Mouse (Mus musculus) monocyte, adult 5-6 weeks (primary cell): ENCODE data around the gene Rmdn2. TPM values are rescaled to one million over a fixed set of nuclear protein-coding genes. Genes with fewer than 3 reads are reported as not detected.

Experiments
- ATAC-seq: fragments of 153-309, 156-312 bp; replicated peaks from 2 replicates; pipeline ENCODE4 v1.8.0; 2017; ENCODE audit warnings: mild to moderate bottlenecking; ENCODE audit not compliant: low TSS enrichment, insufficient number of reproducible peaks, severe bottlenecking, poor library complexity, low FRiP score
- total RNA-seq: library from RNA; stranded (forward); fragments of 200-1000, 200-491, 200-594 nt; gene quantifications from 3 replicates; pipeline ENCODE4 v1.2.3, GENCODE M21; 2017

Rmdn2 gene
- total RNA-seq, 1 experiment from 2014 or later, result 15.0 TPM

DNA sequence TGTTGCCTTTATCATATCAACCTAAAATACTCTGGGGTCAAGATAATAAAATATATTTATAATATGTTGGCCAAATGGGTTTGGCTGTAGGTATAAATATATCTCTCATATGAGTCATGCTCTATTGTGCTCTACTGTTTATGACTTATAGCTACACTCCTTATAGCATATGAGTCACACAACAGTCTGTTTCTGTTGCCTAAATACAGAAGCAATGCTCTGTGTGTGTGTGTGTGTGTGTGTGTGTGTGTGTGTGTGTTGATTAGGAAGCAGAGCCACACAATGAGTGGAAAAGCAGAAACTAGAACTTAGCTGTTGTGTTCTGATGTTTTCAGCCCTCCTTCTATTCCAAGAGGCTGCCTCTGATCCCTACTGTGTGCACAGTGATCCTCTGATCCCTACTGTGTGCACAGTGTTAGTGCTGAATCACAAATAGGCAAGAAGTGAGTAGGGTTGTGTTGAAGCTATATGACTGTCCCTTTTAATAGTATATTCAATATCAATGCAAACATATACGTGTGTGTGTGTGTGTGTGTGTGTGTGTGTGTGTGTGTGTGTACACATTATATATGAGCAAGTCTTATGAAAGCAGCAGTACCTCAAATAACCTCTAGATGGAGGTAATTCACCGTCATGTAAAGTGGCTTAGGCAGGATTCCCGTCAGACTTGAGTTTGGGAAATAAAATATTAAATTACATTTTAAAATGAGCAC is 51.9 kb downstream of the Rmdn2 start:
- no peak for ATAC-seq

DNA sequence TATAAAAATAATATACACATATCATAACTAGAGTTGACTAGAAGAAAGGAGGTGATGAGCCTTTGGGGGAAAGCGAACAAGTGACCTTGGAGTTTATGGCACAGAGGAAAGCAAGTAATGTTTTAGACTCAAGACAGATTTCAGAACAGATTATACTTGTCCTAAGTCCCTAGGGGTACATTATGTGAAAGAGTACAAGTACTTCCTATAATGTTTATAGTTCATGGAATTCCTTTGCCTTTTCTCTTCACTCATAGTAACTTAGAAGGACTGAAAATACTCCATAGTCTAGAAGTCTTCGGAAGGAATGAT is 52.4 kb downstream of the Rmdn2 start:
- no peak for ATAC-seq

DNA sequence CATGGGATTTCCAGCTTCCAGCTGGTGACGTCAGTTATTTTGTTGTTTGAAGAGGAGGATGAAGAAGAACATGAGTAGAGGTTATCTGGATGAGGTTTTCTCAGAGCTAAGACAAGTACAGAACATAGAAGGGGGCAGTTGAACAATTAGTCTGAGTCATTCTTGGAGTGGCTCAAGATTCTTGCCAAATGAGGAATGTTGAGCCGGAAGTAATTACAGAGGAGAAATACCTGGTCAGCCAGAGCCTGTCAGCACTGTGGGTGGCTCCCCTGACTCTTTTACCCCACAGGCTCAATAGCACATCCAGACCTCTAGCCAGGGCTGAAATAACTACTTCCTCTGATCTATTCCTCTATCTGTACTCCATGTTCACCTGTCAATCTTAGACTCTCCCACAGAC is 59.2 kb downstream of the Rmdn2 start:
- ATAC-seq, result no peak

DNA sequence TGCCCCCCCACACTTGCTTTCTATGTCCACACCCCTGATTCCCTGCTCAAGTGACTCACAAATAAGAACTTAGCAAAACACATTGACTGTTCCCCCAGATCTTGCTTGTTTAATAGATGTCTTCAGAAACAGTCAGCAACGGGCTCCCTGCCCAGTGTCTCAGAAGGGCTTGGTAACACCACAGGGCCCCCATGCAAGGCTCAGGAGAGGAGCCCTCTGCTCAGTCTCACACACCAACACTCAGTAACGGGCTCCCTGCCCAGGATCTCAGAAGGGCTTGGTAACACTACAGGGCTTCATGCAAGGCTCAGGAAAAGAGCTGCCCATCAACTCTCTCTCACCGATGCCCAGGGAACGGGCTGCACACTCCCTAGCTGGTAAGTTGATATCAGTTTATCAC is 83.4 kb downstream of the Rmdn2 start:
- no peak for ATAC-seq

DNA sequence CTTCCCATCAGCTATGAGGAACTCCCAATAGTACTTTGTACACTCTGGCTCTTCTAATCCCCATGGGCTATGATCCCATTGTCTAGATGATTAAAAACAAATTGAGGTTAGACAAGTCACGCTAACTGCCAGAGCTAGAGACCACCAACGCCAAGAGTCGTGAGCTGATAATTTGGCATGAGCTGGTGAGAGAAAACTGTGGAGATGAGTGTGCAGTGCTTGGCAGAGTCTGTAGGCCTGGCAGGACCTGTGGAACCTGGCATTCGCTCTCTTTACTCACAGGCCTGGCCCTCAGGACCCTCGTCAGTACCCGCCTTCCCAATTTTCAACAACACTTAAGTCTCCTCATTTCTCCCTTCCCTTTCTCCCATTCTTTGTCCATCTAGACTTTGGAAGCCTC is 83.9 kb downstream of the Rmdn2 start:
- ATAC-seq, result no peak

DNA sequence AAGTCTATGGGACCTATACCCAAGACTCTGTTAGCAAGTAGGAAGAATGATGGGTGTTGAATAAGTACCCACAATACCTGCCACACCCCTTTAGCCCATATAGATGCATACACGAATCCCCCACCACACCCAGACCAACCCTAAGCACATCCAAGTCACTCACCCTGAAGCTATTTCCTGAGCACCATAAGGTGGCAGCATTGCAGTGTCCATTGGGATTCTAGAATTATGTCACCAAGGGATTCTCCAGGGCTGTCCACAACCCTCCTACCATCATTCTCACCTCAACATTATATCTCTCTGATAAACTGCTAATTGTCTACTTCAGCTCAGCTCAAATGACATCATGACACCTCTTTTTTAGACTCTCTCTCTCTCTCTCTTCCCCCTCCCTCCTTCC is 87.5 kb downstream of the Rmdn2 start:
- no peak for ATAC-seq

DNA sequence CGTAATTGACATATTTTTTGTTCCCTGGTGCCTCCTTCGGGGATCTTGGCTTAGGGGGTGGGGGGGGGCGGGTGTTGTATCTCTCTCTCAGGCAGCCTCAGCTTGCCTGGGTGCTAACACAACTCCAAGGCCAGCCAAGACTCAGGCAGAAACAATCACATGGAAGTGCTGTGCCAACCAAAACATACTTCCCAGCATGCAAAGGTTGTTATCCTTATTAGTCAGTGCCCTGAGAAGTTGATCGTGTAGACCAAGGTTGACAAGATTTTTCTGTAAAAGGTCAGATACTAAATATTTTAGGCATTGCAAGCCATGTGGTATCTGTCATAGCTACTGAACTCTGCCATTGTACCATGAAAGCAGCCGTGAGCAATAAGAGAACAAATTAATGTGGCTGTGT is 89.2 kb downstream of the Rmdn2 start:
- ATAC-seq, result no peak

DNA sequence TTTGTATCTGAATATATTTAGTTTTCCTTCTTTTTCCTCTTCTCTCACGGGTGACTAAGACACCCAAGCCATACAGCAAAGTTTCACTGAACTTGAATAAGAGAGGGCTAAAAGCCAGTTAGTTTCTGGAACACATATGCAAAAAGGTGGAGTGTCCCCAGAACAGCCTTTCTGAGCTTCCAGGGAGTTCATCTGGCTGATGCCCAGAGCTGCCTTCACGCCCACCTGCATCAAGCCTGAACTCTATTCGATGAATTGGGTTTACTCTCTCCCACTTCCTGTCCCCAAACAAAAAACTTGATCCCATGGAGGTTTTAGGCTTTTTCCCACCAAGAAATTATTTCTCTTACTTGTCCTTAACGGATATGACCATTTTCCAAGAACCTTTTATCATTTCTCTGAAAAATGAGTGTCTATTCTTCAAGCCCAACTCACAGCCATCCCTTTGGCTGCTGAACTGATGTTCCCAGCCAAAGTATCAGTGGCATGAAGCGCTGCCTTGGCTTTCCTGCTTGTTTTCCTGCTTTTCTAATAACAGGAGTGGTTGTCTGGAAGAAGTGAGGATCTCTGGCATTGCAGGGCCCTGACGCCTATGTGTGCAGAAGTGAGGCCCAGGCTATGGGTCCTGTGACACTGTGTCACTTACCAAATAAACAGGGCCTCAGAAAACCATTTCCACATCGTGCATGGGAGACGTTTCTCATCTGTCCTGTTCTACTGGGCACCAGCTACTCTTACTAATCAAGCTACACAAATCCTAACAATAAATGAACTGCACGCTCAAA is 94.2 kb downstream of the Rmdn2 start:
- no peak for ATAC-seq

DNA sequence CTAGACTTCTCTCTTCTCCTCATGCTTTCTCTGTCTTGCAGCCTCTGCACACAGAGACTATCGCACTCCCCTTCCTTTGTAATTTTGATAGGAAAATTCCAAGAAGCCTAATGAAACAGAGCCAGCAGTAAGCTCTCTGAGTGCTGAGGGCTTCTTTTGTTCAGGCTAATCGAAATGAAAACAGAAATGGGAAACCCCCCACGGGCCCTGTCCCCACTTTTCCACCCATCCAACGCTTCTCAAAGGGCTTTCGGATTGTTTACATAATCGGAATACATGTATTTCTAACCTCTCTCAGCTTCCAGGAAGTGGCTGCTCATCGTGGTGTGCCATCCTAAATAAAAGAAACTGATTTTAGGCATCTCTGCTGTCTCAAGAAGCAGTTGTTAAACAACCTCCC is 96.5 kb downstream of the Rmdn2 start:
- ATAC-seq, result no peak

DNA sequence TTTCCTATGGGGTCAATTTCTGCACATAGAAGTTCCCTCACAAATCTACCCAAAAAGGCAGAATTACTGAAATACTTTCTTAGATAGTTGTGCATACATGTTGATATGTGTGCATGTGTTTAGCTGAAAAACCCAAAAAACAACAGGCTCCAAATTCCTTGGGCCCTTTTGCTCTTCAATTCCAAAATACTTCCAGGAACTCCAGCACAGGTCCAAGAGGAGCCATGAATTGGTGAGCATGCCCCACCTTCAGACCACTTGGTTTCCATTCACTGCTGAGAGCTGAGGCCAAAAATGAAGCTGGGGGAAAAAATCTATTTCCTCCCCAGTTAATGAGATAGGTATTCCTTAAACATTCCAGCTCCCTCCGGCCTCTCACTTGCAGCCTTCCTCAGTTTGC is 98.1 kb downstream of the Rmdn2 start:
- ATAC-seq, result no peak

DNA sequence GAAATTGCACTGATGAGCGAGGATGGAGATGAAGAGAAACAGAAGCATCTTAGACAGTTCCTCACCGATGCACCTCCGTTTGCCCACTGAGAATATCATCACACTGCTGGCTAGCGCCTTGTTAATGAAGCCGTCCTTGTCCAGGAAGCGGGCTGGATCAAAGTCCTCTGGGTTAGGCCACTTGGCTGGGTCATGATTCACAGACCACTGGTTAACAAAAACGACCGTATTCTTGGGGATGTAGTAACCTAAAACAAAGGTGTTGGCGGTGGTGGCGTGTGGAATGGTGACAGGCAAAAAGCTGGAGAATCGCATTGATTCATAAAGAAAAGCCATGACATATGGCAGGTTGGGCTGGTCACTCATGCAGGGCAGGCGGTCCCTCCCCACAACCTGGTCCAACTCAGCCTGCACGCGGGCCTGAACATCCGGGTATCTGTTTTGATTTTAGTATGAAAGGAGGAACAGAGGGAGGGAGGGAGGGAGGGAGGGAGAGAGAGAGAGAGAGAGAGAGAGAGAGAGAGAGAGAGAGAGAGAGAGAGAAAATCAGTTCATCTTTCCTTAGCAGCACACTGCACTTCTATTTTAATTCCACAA is 98.7 kb downstream of the Rmdn2 start:
- ATAC-seq, result no peak

DNA sequence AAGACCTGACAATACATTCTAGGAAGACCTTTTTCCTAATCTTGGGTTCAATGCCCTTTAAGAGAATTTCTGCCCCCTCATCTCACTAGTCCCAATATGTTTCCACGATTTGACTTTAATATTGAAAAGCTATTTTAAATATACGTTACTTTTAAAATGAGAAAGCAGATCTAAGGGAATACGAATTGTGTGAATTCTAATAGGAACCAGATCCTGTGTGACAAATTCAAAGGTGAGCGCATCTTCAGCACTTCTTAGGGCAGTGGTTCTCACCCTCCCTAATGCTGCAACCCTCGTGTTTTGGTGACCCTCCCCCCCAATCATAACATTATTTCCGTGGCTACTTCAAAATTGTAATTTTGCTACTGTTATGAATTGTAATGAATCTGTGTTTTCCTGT is 100.3 kb downstream of the Rmdn2 start:
- no peak for ATAC-seq

DNA sequence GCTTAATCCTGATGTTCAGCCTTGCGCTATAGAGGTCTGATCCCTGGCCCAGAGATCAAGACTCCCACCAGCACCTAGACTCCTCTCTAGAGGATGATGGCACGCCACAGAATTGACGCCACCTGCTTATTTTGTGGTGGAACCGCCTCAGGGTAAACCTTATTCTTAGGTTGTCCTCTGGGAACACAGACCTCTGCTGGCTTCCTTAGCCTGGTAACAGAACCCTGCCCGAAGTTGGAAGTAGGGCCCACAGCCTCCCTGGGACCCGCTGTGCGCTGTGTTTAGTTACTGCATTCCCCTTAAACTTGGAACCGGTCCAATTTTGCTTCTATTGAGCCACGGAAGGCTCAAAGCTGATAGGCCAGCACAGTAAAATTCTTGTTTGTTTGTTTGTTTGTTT is 100.9 kb downstream of the Rmdn2 start:
- ATAC-seq, result no peak

DNA sequence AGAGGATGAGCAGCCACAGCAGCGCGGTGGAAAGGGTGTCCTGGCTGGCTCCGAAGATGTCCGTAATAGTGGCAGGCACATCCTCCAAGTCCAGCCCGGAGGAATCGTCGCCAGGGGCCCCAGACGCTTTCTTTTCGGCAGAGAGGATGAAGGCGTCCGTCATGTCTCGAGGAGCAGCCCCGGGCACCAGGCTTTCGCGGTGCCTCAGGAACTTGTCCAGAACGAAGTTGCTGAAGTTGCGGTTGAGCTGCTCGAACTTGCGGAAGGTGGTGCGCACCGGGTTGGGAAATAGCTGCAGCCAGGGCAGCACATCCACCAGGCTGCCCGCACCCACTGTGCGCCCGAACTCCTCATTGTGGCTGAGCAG is 101.6 kb downstream of the Rmdn2 start:
- ATAC-seq, result no peak

DNA sequence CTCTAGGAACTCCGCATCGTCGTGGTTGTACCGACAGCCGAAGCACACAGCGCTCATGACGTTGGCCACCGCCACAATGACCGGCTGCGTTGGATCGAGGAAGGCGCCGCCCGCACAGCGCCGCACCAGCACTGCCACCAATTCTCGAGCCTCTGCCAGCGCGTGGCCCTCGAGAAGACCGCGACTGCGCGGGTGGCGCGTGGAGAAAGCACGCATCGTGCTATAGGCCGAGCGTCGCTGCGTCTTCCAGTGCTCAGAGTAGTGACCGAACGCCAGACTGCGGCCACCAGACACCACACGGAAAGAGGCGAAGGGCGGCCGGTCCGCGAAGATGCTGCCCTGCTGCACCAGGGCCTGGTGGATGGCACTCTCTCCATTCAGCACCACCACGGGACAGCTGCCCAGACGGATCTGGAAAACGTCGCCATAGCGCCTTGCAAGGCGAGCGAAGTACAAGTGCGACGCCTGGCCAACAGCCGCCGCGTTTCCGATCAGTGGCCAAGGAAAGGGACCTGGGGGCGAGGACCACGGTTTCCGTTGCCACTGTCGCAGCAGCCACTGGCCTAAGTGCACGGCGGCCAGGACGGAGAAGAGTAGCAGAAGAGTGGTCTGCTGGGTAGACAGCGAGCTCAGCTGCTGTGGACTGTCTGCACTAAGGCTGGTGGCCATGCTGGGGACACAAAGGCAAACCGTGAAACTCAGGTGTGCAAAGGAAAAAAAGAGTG is 102.1 kb downstream of the Rmdn2 start:
- no peak for ATAC-seq

DNA sequence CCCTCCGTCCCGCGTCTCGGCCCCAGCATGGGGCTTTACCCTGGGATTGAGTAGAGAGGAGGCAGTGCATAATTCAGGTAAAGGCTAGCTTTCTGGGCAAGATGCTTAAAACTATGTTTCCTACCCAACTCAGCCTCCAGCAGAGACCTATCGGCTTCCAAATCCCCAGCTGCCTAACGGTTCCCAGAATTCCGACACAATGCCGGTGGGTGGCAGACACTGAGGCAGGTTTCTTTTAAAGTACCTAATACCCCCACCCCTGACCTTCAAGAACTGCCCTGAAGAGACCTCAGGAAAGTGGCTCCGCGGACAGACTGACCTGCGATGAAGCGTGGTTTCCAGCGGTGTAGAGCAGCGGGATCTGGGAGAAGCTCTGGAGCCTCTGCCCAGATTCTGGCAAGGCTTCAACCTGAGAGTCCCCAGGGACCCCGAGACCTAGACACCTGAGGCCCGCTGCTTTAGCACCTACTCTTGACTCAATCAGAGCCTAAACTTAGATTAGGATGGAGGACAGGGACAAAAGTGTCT is 102.8 kb downstream of the Rmdn2 start:
- no peak for ATAC-seq

DNA sequence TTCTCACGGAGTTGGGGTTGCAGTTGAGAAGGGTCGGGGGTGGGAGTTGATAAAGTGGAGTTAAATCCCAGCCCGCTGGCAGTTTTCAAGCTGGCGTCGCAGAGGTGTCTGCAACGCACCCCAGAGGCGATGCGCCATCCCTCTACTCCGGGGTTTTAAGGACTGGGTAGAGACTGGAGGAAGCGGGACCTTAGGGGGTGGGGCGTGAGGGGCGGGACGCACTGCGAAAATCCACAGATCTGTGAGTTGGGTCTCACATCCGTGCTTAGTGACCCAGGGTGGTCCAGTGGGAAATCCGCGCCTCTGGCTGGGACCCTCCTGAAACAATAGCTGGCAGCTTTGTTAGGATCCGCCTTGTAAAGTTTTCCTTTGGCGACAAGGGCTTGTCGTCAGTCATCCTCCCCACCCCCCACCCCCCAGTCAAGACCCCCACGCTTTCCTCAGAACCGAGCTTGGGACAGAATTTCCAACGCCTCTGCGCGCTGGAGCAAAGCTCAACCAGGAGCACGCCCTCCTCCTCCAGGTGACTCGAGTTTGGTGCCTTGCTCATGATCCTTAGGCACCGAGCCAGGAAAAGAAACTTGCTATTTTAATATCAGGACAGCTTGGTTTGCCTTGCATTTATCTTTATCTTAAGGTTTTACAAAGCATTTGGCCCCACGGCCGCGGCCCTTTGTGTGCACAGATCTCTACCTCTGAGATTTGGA is 103.4 kb downstream of the Rmdn2 start, which contains the start of gene Cyp1b1:
TSS of gene Cyp1b1 (minus strand) at position 131 of the 707 bp plus-strand sequence.
- no peak for ATAC-seq

DNA sequence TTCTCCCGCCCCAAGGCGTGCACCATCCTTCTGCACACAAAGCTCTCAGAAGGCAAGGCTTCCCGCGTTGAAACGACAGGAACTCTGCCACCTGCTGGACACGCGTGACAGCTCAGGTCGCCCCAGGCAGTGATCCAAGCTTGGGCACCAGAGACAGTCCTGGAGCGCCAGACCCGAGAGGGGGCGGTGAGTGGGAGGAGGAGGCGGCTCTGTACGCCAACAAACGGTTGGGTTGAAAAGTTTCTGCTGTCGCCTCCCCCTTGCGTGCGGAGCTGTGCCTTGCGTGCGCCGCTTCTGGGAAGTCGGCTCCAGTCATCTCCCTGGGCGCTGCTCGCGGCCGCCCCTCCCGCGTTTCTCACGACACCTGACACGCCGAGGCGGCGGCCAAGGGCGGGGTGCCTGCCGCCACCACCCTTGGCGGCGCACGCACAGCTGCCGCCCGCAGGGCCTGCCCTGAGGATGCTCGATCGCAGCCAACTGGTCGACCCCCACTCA is 104.0 kb downstream of the Rmdn2 start:
- peak; percentile 80 for ATAC-seq

DNA sequence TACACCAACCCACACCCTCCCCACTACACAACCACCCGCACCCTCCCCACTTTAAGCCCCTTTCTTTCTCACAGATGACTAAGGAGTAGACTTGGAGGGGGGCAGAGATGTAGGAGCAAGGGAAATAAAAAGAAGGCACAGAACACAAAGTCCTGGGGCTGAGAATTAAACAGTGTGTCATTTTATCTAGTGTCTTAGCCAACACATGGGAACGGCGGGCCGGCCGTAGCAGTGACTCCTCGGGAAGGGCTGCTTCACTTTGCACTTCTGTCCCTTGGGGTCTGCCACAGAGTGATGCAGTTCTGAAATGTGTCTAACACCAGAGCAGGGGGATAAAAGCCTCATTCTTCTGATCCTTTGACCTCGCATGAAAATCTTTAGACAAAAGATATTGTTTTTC is 109.0 kb downstream of the Rmdn2 start:
- ATAC-seq, result no peak
